Mouse (Mus musculus) adrenal gland (tissue): ENCODE data around the gene Gm5936.
"Not testable (repeated sequence)": the region's sequence is repeated elsewhere in the genome, so short reads cannot be mapped to it uniquely, and the experiment has no call there.

Experiments used
- intact Hi-C: fragments of 180-260 bp; cut with DNase I; formaldehyde crosslinking; loops from one replicate; pipeline ENCODE4 v1.15.1; 2025
- long read RNA-seq, 2 experiments: library from polyadenylated mRNA; unstranded; transcript quantifications; one replicate each; pipeline ENCODE4 v2.0.0; 2020; ENCODE audit warnings: borderline replicate concordance in 1 of 2; ENCODE audit not compliant: insufficient replicate concordance in 1 of 2

The Gm5936 gene
- long read RNA-seq, experiment 1 = 0 reads
- long read RNA-seq, experiment 2 = 0 reads

DNA sequence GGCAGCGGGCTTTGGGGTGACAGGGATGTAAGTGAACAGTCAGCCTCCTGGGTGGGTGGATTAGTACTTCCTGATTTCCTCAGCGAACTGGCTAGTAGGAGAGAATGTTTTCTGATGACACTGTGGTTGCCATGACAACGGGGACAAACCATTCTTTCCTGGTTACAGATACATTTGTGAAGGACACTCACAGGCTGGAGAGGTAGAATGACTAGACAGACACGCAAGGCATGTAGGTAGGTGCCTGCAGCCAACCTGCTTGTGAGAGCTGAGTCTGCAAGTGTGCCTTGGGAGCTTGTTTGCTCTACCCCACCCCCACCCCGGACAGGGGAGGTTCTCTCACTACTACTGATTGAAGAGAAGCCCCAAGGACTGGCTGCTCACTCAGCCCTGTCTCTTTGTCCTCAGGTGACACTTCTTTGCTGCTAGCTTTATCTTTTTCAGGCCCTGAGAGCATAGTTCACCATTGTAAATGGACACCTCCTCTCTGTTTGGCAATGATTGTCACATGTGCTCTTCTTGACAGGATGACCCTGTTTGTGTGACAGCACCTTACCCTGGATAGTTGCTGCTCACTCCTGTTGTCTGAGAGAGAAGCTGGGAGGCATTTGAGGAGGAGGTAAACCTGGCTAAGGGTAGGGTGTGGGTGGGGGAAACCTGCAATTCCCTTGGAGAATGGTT lies at the start of gene Gm5936:
TSS of gene Gm5936 (plus strand) at position 355 of the 681 bp plus-strand sequence.
- intact Hi-C loops = not testable (repeated sequence)

DNA sequence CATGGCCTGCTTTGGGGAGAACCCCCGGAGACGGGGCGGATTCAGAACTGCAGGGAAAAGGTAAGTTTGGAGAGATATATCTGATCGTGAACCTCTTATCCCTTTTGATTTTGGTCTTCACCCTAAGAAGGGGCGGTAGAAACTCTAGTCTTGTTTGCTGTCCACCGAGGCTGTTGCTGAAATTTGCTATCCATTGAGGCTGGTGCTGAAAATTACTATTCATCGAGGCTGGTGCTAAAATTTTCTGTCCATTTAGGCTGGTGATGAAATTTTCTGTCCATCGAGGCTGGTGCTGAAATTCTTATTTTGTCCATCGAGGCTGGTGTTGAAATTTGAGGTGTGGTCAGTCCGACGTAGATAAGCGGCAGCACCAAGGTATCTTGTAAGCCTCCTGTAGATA lies 19.1 kb downstream of the Gm5936 start:
- intact Hi-C loops = not testable (repeated sequence)

DNA sequence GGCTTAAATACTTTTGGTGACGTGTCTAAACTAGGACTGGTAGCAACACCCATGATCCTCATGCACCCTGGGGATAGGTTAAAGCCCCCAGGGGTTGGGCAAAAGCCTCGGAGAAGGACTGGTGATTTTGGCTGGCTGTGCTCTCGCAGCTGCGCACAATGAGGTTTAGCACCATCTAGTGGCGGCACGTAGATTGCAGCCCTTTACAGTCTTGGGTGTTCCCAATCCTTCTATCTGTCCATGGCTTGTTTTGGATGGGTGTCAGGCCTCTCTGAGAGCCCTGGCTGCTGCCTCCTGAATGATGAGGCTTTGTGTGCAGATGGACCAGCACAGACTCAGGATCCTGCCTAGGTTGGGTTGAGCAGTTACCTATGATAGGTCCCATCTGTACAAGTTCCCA lies 43.1 kb downstream of the Gm5936 start:
- intact Hi-C loops = not testable (repeated sequence)
